Mouse (Mus musculus) CD4-positive naive resting alpha-beta T cell, adult 76 days (primary cell): Measurements from ENCODE around the gene Gjd3. TPM values are rescaled to one million over a fixed set of nuclear protein-coding genes. Genes with fewer than 3 reads are reported as not detected.

Experiments used
- total RNA-seq: library from RNA; stranded (reverse); gene quantifications from one replicate; pipeline ENCODE4 v1.2.4, GENCODE M21; 2023

The Gjd3 gene
- total RNA-seq, result not detected

GRCm38 (mm10) chr11:98982773-98983133 lies at the start of gene Gjd3:
Gene Gjd3, minus strand, starts transcription at chr11:98983016.

GRCm38 (mm10) chr11:99023500-99024467 lies 41.0 kb upstream of the Gjd3 start, which contains the start of gene Top2a:
Gene Top2a, minus strand, starts transcription at chr11:99024189.

Other genes with a start within 250 kb of the Gjd3 start
- 30.2 TPM for gene Thra, start 242.4 kb downstream of the Gjd3 start, total RNA-seq
- gene Nr1d1, start 207.7 kb downstream of the Gjd3 start, total RNA-seq, result 4.3 TPM
- gene Msl1, start 187.5 kb downstream of the Gjd3 start, total RNA-seq, result 107 TPM
- 108 TPM for gene Casc3, start 178.1 kb downstream of the Gjd3 start, total RNA-seq
- gene Rapgefl1, start 146.2 kb downstream of the Gjd3 start, total RNA-seq, result 0.62 TPM
- 47.8 TPM for gene Wipf2, start 119.4 kb downstream of the Gjd3 start, total RNA-seq
- 1.2 TPM for gene Cdc6, start 75.2 kb downstream of the Gjd3 start, total RNA-seq
- 99.1 TPM for gene Rara, start 55.2 kb downstream of the Gjd3 start, total RNA-seq
- gene Top2a, start 41.2 kb upstream of the Gjd3 start, total RNA-seq, result 9.8 TPM
- 382 TPM for gene Igfbp4, start 58.2 kb upstream of the Gjd3 start, total RNA-seq
- gene Tns4, start 106.3 kb upstream of the Gjd3 start, total RNA-seq, result 0.50 TPM
- 1,508 TPM for gene Ccr7, start 172.1 kb upstream of the Gjd3 start, total RNA-seq
- 193 TPM for gene Smarce1, start 248.0 kb upstream of the Gjd3 start, total RNA-seq